Mouse (Mus musculus): ENCODE data around the gene Ankdd1a. TPM values are rescaled to one million over a fixed set of nuclear protein-coding genes. Genes with fewer than 3 reads are reported as not detected.

Gene Ankdd1a
- total and polyA plus RNA-seq, 3 experiments, result 0.06 TPM; not detected in 2

GRCm38 (mm10) chr9:65502721-65503505 is 17.1 kb downstream of the Ankdd1a start:
- H3K4me3 ChIP-seq (ENCODE audit: control insufficient read depth in 1 of 2, insufficient read depth in 1 of 2, low read depth in 2 of 2, low read length in 2 of 2), result no peak overlapping the region
- H3K27ac ChIP-seq (ENCODE audit: control insufficient read depth, low read depth, low read length), result no peak overlapping the region
- H3K9ac ChIP-seq (ENCODE audit: control insufficient read depth, low read depth, low read length, poor library complexity, severe bottlenecking), result no peak overlapping the region
- H3K36me3 ChIP-seq (ENCODE audit: control insufficient read depth in 1 of 2, insufficient read depth in 2 of 2, low read length in 2 of 2), result no peaks in the 10 kb centered on the region
- no peaks in the 10 kb centered on the region for H3K9me3 ChIP-seq (replicated peaks; ENCODE audit: insufficient read depth, low read length)
- H3K4me1 ChIP-seq (ENCODE audit: control insufficient read depth in 1 of 2, insufficient read depth in 2 of 2, low read length in 2 of 2), result no peaks in the 10 kb centered on the region
- TF ChIP-seq BHLHE40 (IDR thresholded peaks at IDR 0.05; ENCODE audit: borderline replicate concordance, low read depth, low read length) (no peak), POLR2AphosphoS2 (IDR thresholded peaks at IDR 0.05; ENCODE audit: low read length) (no peak), SIN3A (IDR thresholded peaks at IDR 0.05; ENCODE audit: low read length) (no peak), ZKSCAN1 (IDR thresholded peaks at IDR 0.05; ENCODE audit: low read depth, low read length) (no peak), NRF1 (IDR thresholded peaks at IDR 0.05; ENCODE audit: insufficient read depth, low read depth, low read length, poor library complexity, severe bottlenecking) (no peak), UBTF (IDR thresholded peaks at IDR 0.05; ENCODE audit: borderline replicate concordance, insufficient read depth, low read depth, low read length) (no peak), TAL1 (IDR thresholded peaks at IDR 0.05; ENCODE audit: low read length) (no peak)
- H3K27me3 ChIP-seq (ENCODE audit: control insufficient read depth in 1 of 2, insufficient read depth in 2 of 2, low read length in 2 of 2), result 0 out of 4 replicates have a peak, but pooled peaks cover 0 to 2% of the 10 kb centered on the region in 2 experiments
- H3K79me2 ChIP-seq (ENCODE audit: control insufficient read depth, insufficient read depth, low read length, poor library complexity), result no peaks in the 10 kb centered on the region
- no peak for DNase-seq (ENCODE audit: low read depth, low spot score)

- Histone ChIP-seq H3K36me3 (ENCODE audit: control insufficient read depth in 1 of 2, insufficient read depth in 2 of 2, low read length in 2 of 2) (no peaks in the 10 kb centered on the region), H3K9me3 (replicated peaks; ENCODE audit: insufficient read depth, low read length) (no peaks in the 10 kb centered on the region), H3K4me3 (ENCODE audit: control insufficient read depth in 1 of 2, insufficient read depth in 1 of 2, low read depth in 2 of 2, low read length in 2 of 2) (no peak overlapping the region), H3K9ac (ENCODE audit: control insufficient read depth, low read depth, low read length, poor library complexity, severe bottlenecking) (no peak overlapping the region), H3K27me3 (ENCODE audit: control insufficient read depth in 1 of 2, insufficient read depth in 2 of 2, low read length in 2 of 2) (0 out of 4 replicates have a peak, but pooled peaks cover 0 to 2% of the 10 kb centered on the region in 2 experiments), H3K4me1 (ENCODE audit: control insufficient read depth in 1 of 2, insufficient read depth in 2 of 2, low read length in 2 of 2) (no peaks in the 10 kb centered on the region), H3K79me2 (ENCODE audit: control insufficient read depth, insufficient read depth, low read length, poor library complexity) (no peaks in the 10 kb centered on the region), H3K27ac (ENCODE audit: control insufficient read depth, low read depth, low read length) (no peak overlapping the region)
- TF ChIP-seq CTCF (IDR thresholded peaks at IDR 0.05 in 2 of 3, conservative IDR thresholded peaks at IDR 0.05 in 1 of 3; ENCODE audit: control insufficient read depth in 1 of 3, insufficient read depth in 1 of 3, low read depth in 2 of 3, low read length in 3 of 3, poor library complexity in 1 of 3, severe bottlenecking in 1 of 3), result peak; percentile 14 to 38 (median 35); a peak in 5 of 6 replicates
- no peak for TF ChIP-seq TAL1 (IDR thresholded peaks at IDR 0.05; ENCODE audit: low read length)
- peak; percentile 20 for TF ChIP-seq RAD21 (IDR thresholded peaks at IDR 0.05; ENCODE audit: low read depth, low read length)
- no peak for TF ChIP-seq MAFK (IDR thresholded peaks at IDR 0.05; ENCODE audit: borderline replicate concordance, low read depth, low read length)
- TF ChIP-seq POLR2AphosphoS5 (IDR thresholded peaks at IDR 0.05; ENCODE audit: borderline replicate concordance, low read depth, low read length), result no peak
- no peak for TF ChIP-seq TCF12 (IDR thresholded peaks at IDR 0.05; ENCODE audit: low read depth, low read length)
- no peak for TF ChIP-seq POLR2A (IDR thresholded peaks at IDR 0.05; ENCODE audit: control insufficient read depth in 1 of 2, insufficient read depth in 1 of 2, low read depth in 1 of 2, low read length in 2 of 2, poor library complexity in 1 of 2)
- DNase-seq (ENCODE audit: low read depth, low spot score), result peak; percentile 14
Measured at GRCm38 (mm10) chr9:65502146-65502545, 17.8 kb downstream of the Ankdd1a start.

Measured in MEL (cell line).